Mouse (Mus musculus): Measurements from ENCODE around the gene Arhgap23. TPM values are rescaled to one million over a fixed set of nuclear protein-coding genes. Genes with fewer than 3 reads are reported as not detected.

Gene Arhgap23
- polyA plus RNA-seq, 1 experiment from 2014 or later: 9.5 TPM

DNA sequence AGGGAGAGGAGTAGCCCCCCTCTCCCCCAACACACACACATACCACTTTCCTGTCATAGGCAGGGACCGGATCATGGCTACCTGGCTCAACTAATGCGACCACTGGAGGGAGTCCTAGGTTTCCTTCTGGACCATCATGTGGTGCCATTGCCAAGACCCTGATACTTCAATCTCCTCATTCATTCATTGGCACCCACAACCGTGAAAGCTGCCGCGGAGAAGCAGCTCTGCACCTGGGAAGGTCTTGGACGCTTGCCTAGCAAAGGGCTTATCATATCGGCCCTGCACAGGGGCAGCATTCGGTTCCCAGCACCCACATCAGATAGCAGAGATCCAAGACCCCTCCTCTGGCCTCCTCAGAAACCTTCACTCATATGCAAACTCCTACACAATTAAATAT lies 91.0 kb downstream of the Arhgap23 start:
- Histone ChIP-seq H3K4me1 (ENCODE audit: control insufficient read depth, insufficient read depth, low read length) (no peaks in the 10 kb centered on the region), H3K4me3 (ENCODE audit: low read depth, low read length) (no peak overlapping the region), H3K9ac (ENCODE audit: low read depth, low read length) (no peak overlapping the region), H3K27me3 (replicated peaks; ENCODE audit: control insufficient read depth, insufficient read depth, low read length) (peaks cover 4% of the 10 kb centered on the region; the same call in 1 of the 2 replicates), H3K4me2 (ENCODE audit: low read depth, low read length) (no peak overlapping the region), H3K27ac (replicated peaks; ENCODE audit: low read depth, low read length) (no peak overlapping the region), H3K36me3 (ENCODE audit: control insufficient read depth, insufficient read depth, low read length) (peaks cover 6% of the 10 kb centered on the region), H3K9me3 (ENCODE audit: control insufficient read depth, low read length) (no peaks in the 10 kb centered on the region)
- ATAC-seq (ENCODE audit: low read depth) (no peak), DNase-seq (ENCODE audit: low spot score) (no peak)
- WGBS: 61% methylated on average over 8 of the region's 8 CpGs

DNA sequence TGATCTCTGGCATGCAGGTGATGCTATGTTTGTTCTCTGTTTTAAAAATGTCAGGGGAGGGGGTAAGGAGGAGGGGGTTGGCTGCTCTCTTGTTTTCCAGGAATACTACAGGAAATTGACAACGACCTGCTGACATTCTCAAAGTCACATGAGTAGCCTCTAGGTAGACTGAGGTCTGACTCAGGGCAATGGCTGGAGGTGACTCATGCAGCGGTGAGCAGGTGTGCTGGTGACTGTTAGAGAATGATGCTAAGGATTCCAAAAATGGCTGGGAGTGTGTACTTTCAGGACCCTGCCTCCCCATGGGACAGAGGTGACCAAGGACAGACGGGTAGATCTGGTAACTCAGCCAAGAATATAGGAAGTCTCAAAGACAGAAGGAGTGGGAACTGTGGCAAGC lies 92.9 kb downstream of the Arhgap23 start:
- H3K4me3 ChIP-seq (ENCODE audit: low read depth, low read length): no peak overlapping the region

DNA sequence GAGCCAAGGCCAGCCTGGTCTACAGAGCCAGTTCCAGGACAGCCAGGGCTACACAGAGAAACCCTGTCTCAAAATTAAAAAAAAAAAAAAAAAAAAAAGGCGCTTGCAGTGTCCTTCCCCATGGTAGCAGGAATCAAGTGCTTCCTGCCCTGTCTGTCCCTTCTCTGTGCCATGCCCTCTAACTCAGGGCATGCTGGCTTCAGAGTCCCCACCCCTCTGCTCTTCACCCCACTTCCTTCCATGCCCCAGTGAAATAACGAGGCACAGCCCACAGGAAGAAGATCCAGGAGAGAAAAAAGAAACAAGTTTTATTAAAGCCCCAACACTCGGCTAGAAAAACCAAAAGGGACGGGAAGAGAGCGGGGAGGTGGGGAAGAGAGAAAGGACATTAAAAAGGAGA lies 93.7 kb downstream of the Arhgap23 start:
- Histone ChIP-seq H3K27ac (replicated peaks; ENCODE audit: low read depth, low read length) (no peak overlapping the region), H3K9me3 (ENCODE audit: control insufficient read depth, low read length) (no peaks in the 10 kb centered on the region), H3K4me3 (ENCODE audit: low read depth, low read length) (no peak overlapping the region), H3K4me1 (ENCODE audit: control insufficient read depth, insufficient read depth, low read length) (no peaks in the 10 kb centered on the region), H3K36me3 (ENCODE audit: control insufficient read depth, insufficient read depth, low read length) (no peaks in the 10 kb centered on the region), H3K4me2 (ENCODE audit: low read depth, low read length) (no peak overlapping the region), H3K9ac (ENCODE audit: low read depth, low read length) (no peak overlapping the region), H3K27me3 (replicated peaks; ENCODE audit: control insufficient read depth, insufficient read depth, low read length) (no peaks in the 10 kb centered on the region)
- DNase-seq (ENCODE audit: low spot score) (no peak), ATAC-seq (ENCODE audit: low read depth) (no peak)
- 45% methylated on average over 4 of the region's 5 CpGs for WGBS

More for the DNA sequence above, 92.9 kb downstream of the Arhgap23 start:
- no peak overlapping the region for H3K4me2 ChIP-seq (ENCODE audit: low read depth, low read length)
- ATAC-seq (ENCODE audit: low read depth) (no peak), DNase-seq (ENCODE audit: low spot score) (no peak)
- H3K4me1 ChIP-seq (ENCODE audit: control insufficient read depth, insufficient read depth, low read length): no peaks in the 10 kb centered on the region
- H3K27me3 ChIP-seq (replicated peaks; ENCODE audit: control insufficient read depth, insufficient read depth, low read length): no peaks in the 10 kb centered on the region
- no peaks in the 10 kb centered on the region for H3K36me3 ChIP-seq (ENCODE audit: control insufficient read depth, insufficient read depth, low read length)
- H3K27ac ChIP-seq (replicated peaks; ENCODE audit: low read depth, low read length): no peak overlapping the region
- no peak overlapping the region for H3K9ac ChIP-seq (ENCODE audit: low read depth, low read length)
- 70% methylated on average over 3 of the region's 3 CpGs for WGBS
- no peaks in the 10 kb centered on the region for H3K9me3 ChIP-seq (ENCODE audit: control insufficient read depth, low read length)

DNA sequence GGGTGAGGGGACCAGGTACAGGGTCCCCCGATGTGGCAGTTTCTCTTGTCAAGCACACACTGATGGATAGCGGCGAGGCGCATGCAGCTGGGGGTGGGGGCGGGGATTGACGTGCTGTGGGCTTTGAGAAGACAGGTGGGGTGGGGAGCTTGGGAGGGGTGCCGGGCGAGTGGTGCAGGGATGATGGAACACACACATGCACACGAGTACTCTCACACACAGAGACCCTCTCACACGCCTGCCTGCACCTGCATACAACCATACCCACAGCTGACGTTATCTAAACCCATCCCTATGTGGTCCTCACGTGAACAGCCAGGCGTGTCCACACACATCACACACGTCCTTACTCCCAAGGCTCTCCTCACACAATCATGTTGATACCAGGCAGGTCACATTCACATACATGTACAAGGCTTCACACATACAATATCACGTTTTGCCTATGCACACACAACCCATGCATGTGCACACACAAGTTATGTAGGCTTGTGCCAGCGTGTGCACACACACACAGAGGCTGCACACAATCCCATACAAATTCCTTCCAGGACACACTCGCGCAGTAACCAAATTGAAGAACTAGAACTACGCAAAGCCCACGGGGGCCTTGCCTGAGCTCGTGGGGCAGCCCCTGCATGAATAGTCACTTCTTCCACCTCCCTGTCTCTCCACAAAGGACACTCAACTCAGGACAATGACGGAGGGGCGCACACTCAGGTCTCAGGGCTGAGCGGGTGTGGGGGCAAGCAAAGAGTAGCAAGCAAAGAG lies 94.6 kb downstream of the Arhgap23 start:
- Histone ChIP-seq H3K9me3 (ENCODE audit: control insufficient read depth, low read length) (no peaks in the 10 kb centered on the region), H3K4me1 (ENCODE audit: control insufficient read depth, insufficient read depth, low read length) (no peaks in the 10 kb centered on the region), H3K4me2 (ENCODE audit: low read depth, low read length) (no peak overlapping the region), H3K27ac (replicated peaks; ENCODE audit: low read depth, low read length) (no peak overlapping the region), H3K4me3 (ENCODE audit: low read depth, low read length) (no peak overlapping the region), H3K27me3 (replicated peaks; ENCODE audit: control insufficient read depth, insufficient read depth, low read length) (no peaks in the 10 kb centered on the region), H3K36me3 (ENCODE audit: control insufficient read depth, insufficient read depth, low read length) (no peaks in the 10 kb centered on the region), H3K9ac (ENCODE audit: low read depth, low read length) (no peak overlapping the region)
- 62% methylated on average over 24 of the region's 24 CpGs for WGBS
- DNase-seq (ENCODE audit: low spot score) (no peak), ATAC-seq (ENCODE audit: low read depth) (no peak)

DNA sequence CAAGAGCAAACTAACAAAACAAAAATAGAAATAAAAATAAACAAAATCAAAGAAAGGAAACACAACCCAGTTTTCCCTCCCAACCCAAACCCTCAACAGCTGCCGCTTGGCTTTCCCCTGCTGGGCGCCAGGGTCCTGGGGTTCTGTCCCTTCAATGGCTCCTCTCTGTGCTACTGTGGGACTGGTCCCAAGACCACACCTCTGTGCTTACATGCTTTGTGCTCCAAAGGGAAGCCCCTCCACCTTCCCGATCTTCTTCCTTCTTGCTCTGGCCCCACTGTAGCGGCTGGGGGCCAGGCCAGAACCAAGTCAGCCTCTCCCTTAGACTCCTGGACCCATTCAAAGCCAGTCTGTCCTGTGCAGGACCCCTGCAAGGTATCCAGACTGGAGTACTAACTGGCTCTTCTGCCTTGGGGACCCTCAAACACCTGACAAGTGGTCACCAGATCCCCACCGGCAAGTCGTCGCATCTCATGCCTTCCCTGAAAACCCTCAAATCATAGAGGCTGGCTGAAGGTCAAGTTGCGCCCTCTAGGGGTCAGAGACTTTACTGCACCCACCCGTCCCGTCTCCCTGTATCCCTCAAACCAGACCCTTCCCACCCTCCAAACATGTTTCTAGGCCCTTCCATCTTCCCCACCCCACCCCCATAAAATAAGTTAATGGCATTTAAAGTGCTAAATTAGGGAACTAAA lies 95.8 kb downstream of the Arhgap23 start:
- no peaks in the 10 kb centered on the region for H3K4me1 ChIP-seq (ENCODE audit: control insufficient read depth, insufficient read depth, low read length)
- ATAC-seq (ENCODE audit: low read depth): peak; percentile 23; the same call in 1 of the 2 replicates
- WGBS: 26% methylated on average over 10 of the region's 10 CpGs
- H3K4me2 ChIP-seq (ENCODE audit: low read depth, low read length): no peak overlapping the region
- no peak overlapping the region for H3K9ac ChIP-seq (ENCODE audit: low read depth, low read length)
- H3K4me3 ChIP-seq (ENCODE audit: low read depth, low read length): no peak overlapping the region
- H3K9me3 ChIP-seq (ENCODE audit: control insufficient read depth, low read length): no peaks in the 10 kb centered on the region
- no peaks in the 10 kb centered on the region for H3K27me3 ChIP-seq (replicated peaks; ENCODE audit: control insufficient read depth, insufficient read depth, low read length)
- no peak overlapping the region for H3K27ac ChIP-seq (replicated peaks; ENCODE audit: low read depth, low read length)
- peak; percentile 32 for DNase-seq (ENCODE audit: low spot score)
- no peaks in the 10 kb centered on the region for H3K36me3 ChIP-seq (ENCODE audit: control insufficient read depth, insufficient read depth, low read length)

DNA sequence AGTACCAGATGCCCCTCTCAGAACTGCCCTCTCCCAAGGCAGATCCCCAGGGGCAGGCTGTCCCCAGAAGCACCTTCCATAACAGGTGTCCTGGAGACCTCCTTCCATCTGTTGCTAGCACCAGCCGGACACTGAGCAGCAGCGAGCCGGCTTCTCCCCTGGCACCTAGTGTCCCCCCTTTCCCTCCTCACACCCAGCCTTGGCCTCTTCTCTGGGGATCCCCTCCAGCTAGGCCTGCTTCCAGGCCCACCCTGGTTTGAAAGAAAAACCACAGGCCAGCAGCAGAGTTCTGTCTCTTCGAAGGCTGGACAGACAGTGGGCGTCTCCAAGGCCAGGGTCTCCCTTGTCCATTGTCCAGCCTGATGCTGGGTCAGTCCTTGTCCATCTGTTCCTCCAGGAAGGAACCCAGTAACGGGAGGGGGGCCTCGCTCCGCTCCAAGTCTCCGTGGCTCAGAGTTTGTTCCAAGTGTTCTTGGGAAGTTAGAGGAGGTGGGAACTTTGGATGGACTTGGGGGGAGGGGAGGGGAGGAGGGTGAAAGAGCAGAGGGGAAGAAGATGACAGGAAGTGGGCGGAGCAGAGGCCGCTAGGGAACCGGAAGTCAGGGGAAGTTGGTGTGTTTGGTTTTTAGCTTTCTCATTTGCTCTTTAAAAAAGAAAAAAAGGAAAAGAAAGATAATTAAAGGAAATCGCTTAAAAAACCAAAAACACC lies 96.5 kb downstream of the Arhgap23 start:
- no peak; the same call in 1 of the 2 replicates for ATAC-seq (ENCODE audit: low read depth)

DNA sequence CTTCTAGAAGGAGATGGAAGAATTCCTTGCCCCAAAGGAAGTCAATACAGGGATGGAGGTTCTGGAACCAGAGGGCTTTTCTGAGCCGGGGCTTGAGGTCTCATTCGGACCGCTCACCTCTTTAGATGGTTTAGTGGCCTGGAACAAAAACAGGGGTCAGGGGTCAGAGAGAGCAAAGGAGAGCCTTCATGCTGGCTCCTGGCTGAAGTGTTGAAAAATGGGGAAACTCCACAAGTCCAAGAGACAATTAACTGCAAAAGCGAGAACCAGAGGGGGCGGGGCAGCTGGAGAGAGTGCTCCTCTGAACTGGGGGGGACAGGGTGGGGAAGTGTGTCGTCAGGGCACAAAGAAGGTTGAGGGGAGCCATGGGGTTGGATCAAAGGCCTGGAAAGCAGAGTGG lies 97.2 kb downstream of the Arhgap23 start:
- Histone ChIP-seq H3K4me2 (ENCODE audit: low read depth, low read length) (0 out of 2 replicates have a peak overlapping the region, but pooled peaks have one; percentile 3), H3K9me3 (ENCODE audit: control insufficient read depth, low read length) (no peaks in the 10 kb centered on the region)
- no peak for DNase-seq (ENCODE audit: low spot score)

More for the DNA sequence above, 96.5 kb downstream of the Arhgap23 start:
- Histone ChIP-seq H3K9ac (ENCODE audit: low read depth, low read length) (no peak overlapping the region), H3K4me2 (ENCODE audit: low read depth, low read length) (0 out of 2 replicates have a peak overlapping the region, but pooled peaks have one; percentile 3), H3K27me3 (replicated peaks; ENCODE audit: control insufficient read depth, insufficient read depth, low read length) (no peaks in the 10 kb centered on the region), H3K4me1 (ENCODE audit: control insufficient read depth, insufficient read depth, low read length) (no peaks in the 10 kb centered on the region), H3K27ac (replicated peaks; ENCODE audit: low read depth, low read length) (no peak overlapping the region; the same call in 1 of the 2 replicates), H3K9me3 (ENCODE audit: control insufficient read depth, low read length) (no peaks in the 10 kb centered on the region), H3K4me3 (ENCODE audit: low read depth, low read length) (no peak overlapping the region), H3K36me3 (ENCODE audit: control insufficient read depth, insufficient read depth, low read length) (no peaks in the 10 kb centered on the region)
- peak; percentile 44 for DNase-seq (ENCODE audit: low spot score)
- WGBS: 51% methylated on average over 13 of the region's 13 CpGs

DNA sequence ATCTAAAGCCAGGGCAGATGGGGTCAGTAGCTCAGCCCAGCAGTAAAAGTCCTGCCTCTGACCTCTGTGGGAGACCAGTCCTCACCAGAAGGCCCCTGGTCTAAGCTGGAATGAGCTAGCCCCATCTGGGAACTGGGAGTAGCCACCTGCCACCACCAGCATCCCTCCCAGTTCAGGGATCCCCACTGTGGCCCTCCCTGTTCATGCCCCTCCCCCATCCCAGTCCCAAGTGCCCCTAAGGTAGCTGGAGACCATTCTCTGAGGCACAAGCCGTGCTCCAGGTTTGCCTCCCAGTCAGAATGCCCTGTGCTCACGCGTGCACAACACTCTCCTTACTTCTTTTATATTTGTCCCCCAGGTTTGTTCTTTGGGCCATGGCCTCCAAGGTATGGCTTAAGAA lies 97.7 kb downstream of the Arhgap23 start:
- Histone ChIP-seq H3K27me3 (replicated peaks; ENCODE audit: control insufficient read depth, insufficient read depth, low read length) (no peaks in the 10 kb centered on the region), H3K9me3 (ENCODE audit: control insufficient read depth, low read length) (no peaks in the 10 kb centered on the region), H3K4me2 (ENCODE audit: low read depth, low read length) (no peak overlapping the region), H3K4me1 (ENCODE audit: control insufficient read depth, insufficient read depth, low read length) (no peaks in the 10 kb centered on the region), H3K27ac (replicated peaks; ENCODE audit: low read depth, low read length) (no peak overlapping the region), H3K4me3 (ENCODE audit: low read depth, low read length) (no peak overlapping the region), H3K9ac (ENCODE audit: low read depth, low read length) (no peak overlapping the region), H3K36me3 (ENCODE audit: control insufficient read depth, insufficient read depth, low read length) (no peaks in the 10 kb centered on the region)
- ATAC-seq (ENCODE audit: low read depth) (no peak), DNase-seq (ENCODE audit: low spot score) (no peak)
- 89% methylated on average over 3 of the region's 3 CpGs for WGBS

More for the DNA sequence above, 97.2 kb downstream of the Arhgap23 start:
- Histone ChIP-seq H3K27ac (replicated peaks; ENCODE audit: low read depth, low read length) (no peak overlapping the region), H3K4me3 (ENCODE audit: low read depth, low read length) (no peak overlapping the region), H3K9ac (ENCODE audit: low read depth, low read length) (no peak overlapping the region), H3K4me1 (ENCODE audit: control insufficient read depth, insufficient read depth, low read length) (no peaks in the 10 kb centered on the region), H3K36me3 (ENCODE audit: control insufficient read depth, insufficient read depth, low read length) (no peaks in the 10 kb centered on the region), H3K27me3 (replicated peaks; ENCODE audit: control insufficient read depth, insufficient read depth, low read length) (no peaks in the 10 kb centered on the region)
- ATAC-seq (ENCODE audit: low read depth): no peak
- WGBS: 63% methylated on average over 6 of the region's 6 CpGs
